Mouse (Mus musculus): ENCODE results near the gene Ccr9. TPM values are rescaled to one million over a fixed set of nuclear protein-coding genes. Genes with fewer than 3 reads are reported as not detected.
A peak's percentile ranks its signal among the peaks of the same experiment; 100 is the strongest.
"Not testable (repeated sequence)": the region's sequence is repeated elsewhere in the genome, so short reads cannot be mapped to it uniquely, and the experiment has no call there.

The Ccr9 gene
- polyA plus RNA-seq, 1 experiment from 2014 or later = 8.4 TPM

- Histone ChIP-seq H3K36me3 (ENCODE audit: control insufficient read depth, insufficient read depth) (no peaks in the 10 kb centered on the region), H3K9me3 (replicated peaks; ENCODE audit: control insufficient read depth, low read length) (no peaks in the 10 kb centered on the region), H3K4me1 (ENCODE audit: control insufficient read depth, insufficient read depth, low read length) (no peaks in the 10 kb centered on the region), H3K27me3 (ENCODE audit: control insufficient read depth, insufficient read depth, low read length) (no peaks in the 10 kb centered on the region), H3K27ac (ENCODE audit: low read length) (no peak overlapping the region; the same call in 1 of the 2 replicates), H3K4me3 (ENCODE audit: low read length) (no peak overlapping the region), H3K4me2 (ENCODE audit: low read depth, low read length) (no peak overlapping the region), H3K9ac (ENCODE audit: low read length) (no peak overlapping the region)
- WGBS = 64% methylated on average over 3 of the region's 3 CpGs
- ATAC-seq (replicated peaks; ENCODE audit: extremely low read depth, insufficient read depth, low FRiP score) = no peak
These were observed 85.5 kb downstream of the Ccr9 start for GRCm38 (mm10) chr9:123763771-123764170.

DNA sequence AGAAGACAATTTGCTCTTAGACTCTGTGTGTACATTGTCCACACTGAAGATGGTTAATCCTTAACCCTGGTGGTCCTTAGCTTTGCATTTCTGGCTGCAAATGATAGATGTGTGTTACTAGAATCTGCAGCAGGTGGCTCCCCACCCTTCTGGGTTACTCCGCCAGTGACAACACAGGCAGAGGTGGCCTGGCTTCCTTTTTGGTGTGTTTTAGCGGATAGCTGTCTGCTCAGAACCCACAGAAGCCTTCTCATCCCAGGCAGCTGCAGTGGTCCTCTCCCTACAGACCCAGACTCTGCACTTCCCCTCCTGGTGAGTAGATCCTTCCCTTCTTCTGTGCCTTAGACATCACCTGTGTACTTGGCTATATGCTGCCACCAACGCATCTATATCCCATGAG is 88.8 kb downstream of the Ccr9 start:
- H3K27me3 ChIP-seq (ENCODE audit: control insufficient read depth, insufficient read depth, low read length) = no peaks in the 10 kb centered on the region
- H3K4me2 ChIP-seq (ENCODE audit: low read depth, low read length) = no peak overlapping the region
- no peaks in the 10 kb centered on the region for H3K4me1 ChIP-seq (ENCODE audit: control insufficient read depth, insufficient read depth, low read length)
- 74% methylated on average over 3 of the region's 3 CpGs for WGBS
- no peak overlapping the region for H3K27ac ChIP-seq (ENCODE audit: low read length)
- no peak overlapping the region for H3K4me3 ChIP-seq (ENCODE audit: low read length)
- ATAC-seq (replicated peaks; ENCODE audit: extremely low read depth, insufficient read depth, low FRiP score) = 0 out of 2 replicates have a peak, but pooled peaks have one; percentile 63
- H3K9ac ChIP-seq (ENCODE audit: low read length) = no peak overlapping the region
- no peaks in the 10 kb centered on the region for H3K9me3 ChIP-seq (replicated peaks; ENCODE audit: control insufficient read depth, low read length)
- no peaks in the 10 kb centered on the region for H3K36me3 ChIP-seq (ENCODE audit: control insufficient read depth, insufficient read depth)

GRCm38 (mm10) chr9:123768443-123768842 is 90.2 kb downstream of the Ccr9 start:
- 70% methylated on average over 1 of the region's 1 CpGs for WGBS
- Histone ChIP-seq H3K4me1 (ENCODE audit: control insufficient read depth, insufficient read depth, low read length) (no peaks in the 10 kb centered on the region), H3K4me3 (ENCODE audit: low read length) (no peak overlapping the region), H3K36me3 (ENCODE audit: control insufficient read depth, insufficient read depth) (no peaks in the 10 kb centered on the region), H3K27me3 (ENCODE audit: control insufficient read depth, insufficient read depth, low read length) (no peaks in the 10 kb centered on the region), H3K9ac (ENCODE audit: low read length) (no peak overlapping the region), H3K27ac (ENCODE audit: low read length) (no peak overlapping the region), H3K9me3 (replicated peaks; ENCODE audit: control insufficient read depth, low read length) (no peaks in the 10 kb centered on the region), H3K4me2 (ENCODE audit: low read depth, low read length) (no peak overlapping the region)
- ATAC-seq (replicated peaks; ENCODE audit: extremely low read depth, insufficient read depth, low FRiP score) = no peak

DNA sequence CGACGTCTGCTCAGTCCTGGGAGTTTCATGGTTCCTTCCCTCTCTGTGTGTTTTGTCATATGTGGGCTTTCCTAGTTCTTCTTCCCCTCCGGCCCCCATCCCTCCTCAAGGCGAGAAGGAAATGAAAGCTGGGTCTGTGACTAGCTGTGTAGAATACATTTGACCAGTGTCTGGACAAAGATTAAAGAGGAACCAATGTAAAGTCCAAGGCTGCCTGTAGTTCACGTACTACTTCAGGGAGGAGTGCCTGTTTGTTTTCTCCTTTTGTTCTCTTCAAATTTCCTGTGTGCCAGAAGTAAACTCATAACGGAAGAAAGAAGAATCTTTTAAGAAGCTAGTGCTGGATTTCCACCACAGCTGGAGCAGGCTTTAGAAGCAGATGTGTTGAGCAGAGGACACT is 91.3 kb downstream of the Ccr9 start:
- 44% methylated on average over 6 of the region's 6 CpGs for whole genome bisulfite sequencing
- H3K27me3 ChIP-seq (ENCODE audit: control insufficient read depth, insufficient read depth, low read length) = no peaks in the 10 kb centered on the region
- H3K4me1 ChIP-seq (ENCODE audit: control insufficient read depth, insufficient read depth, low read length) = no peaks in the 10 kb centered on the region
- no peak for ATAC-seq (replicated peaks; ENCODE audit: extremely low read depth, insufficient read depth, low FRiP score)
- no peak overlapping the region for H3K27ac ChIP-seq (ENCODE audit: low read length)
- no peaks in the 10 kb centered on the region for H3K36me3 ChIP-seq (ENCODE audit: control insufficient read depth, insufficient read depth)
- H3K4me2 ChIP-seq (ENCODE audit: low read depth, low read length) = no peak overlapping the region
- no peaks in the 10 kb centered on the region for H3K9me3 ChIP-seq (replicated peaks; ENCODE audit: control insufficient read depth, low read length)
- H3K4me3 ChIP-seq (ENCODE audit: low read length) = no peak overlapping the region
- no peak overlapping the region for H3K9ac ChIP-seq (ENCODE audit: low read length)

GRCm38 (mm10) chr9:123773299-123773698 is 95.1 kb downstream of the Ccr9 start:
- not testable (repeated sequence) for ATAC-seq (replicated peaks; ENCODE audit: extremely low read depth, insufficient read depth, low FRiP score); H3K9me3 ChIP-seq (replicated peaks; ENCODE audit: control insufficient read depth, low read length); H3K9ac ChIP-seq (ENCODE audit: low read length); H3K27me3 ChIP-seq (ENCODE audit: control insufficient read depth, insufficient read depth, low read length); H3K4me1 ChIP-seq (ENCODE audit: control insufficient read depth, insufficient read depth, low read length); H3K36me3 ChIP-seq (ENCODE audit: control insufficient read depth, insufficient read depth); H3K27ac ChIP-seq (ENCODE audit: low read length); H3K4me2 ChIP-seq (ENCODE audit: low read depth, low read length); H3K4me3 ChIP-seq (ENCODE audit: low read length)
- WGBS = 25% methylated on average over 2 of the region's 2 CpGs

- H3K4me1 ChIP-seq (ENCODE audit: control insufficient read depth, insufficient read depth, low read length) = peaks cover 8% of the 10 kb centered on the region
- H3K4me2 ChIP-seq (ENCODE audit: low read depth, low read length) = no peak overlapping the region
- H3K27ac ChIP-seq (ENCODE audit: low read length) = peak overlapping the region; percentile 27; the same call in 1 of the 2 replicates
- WGBS = 52% methylated on average over 4 of the region's 4 CpGs
- peak; percentile 55 for ATAC-seq (replicated peaks; ENCODE audit: extremely low read depth, insufficient read depth, low FRiP score)
- no peak overlapping the region for H3K4me3 ChIP-seq (ENCODE audit: low read length)
- peaks cover 2% of the 10 kb centered on the region for H3K9me3 ChIP-seq (replicated peaks; ENCODE audit: control insufficient read depth, low read length)
- no peak overlapping the region for H3K9ac ChIP-seq (ENCODE audit: low read length)
- H3K27me3 ChIP-seq (ENCODE audit: control insufficient read depth, insufficient read depth, low read length) = no peaks in the 10 kb centered on the region
- peaks cover 39% of the 10 kb centered on the region for H3K36me3 ChIP-seq (ENCODE audit: control insufficient read depth, insufficient read depth)
These were observed 110.8 kb downstream of the Ccr9 start for GRCm38 (mm10) chr9:123788855-123789529.

DNA sequence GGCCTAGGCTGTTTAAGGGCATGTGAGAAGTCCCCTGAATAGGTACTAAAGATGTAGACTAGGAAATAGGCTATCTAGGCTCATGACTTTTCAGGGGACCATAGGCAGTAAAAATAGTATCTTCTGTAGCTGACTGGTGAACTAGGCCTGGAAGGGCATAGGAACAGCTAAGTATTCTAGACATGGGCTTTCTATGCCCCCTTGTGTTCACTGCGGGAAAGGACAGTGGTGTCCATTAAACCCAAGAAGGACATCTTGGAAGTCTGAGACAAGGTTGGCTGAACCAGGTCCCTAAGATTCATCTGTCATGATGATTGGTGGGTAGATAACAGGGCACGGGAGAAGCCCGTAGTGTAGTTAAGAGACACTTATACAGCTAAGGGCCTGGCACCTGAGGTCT is 117.9 kb downstream of the Ccr9 start:
- 45% methylated on average over 3 of the region's 3 CpGs for WGBS
- peaks cover 55% of the 10 kb centered on the region for H3K36me3 ChIP-seq (ENCODE audit: control insufficient read depth, insufficient read depth)
- H3K27me3 ChIP-seq (ENCODE audit: control insufficient read depth, insufficient read depth, low read length) = no peaks in the 10 kb centered on the region
- no peak overlapping the region for H3K9ac ChIP-seq (ENCODE audit: low read length)
- no peaks in the 10 kb centered on the region for H3K4me1 ChIP-seq (ENCODE audit: control insufficient read depth, insufficient read depth, low read length)
- no peak overlapping the region for H3K27ac ChIP-seq (ENCODE audit: low read length)
- no peaks in the 10 kb centered on the region for H3K9me3 ChIP-seq (replicated peaks; ENCODE audit: control insufficient read depth, low read length)
- peak; percentile 63 for ATAC-seq (replicated peaks; ENCODE audit: extremely low read depth, insufficient read depth, low FRiP score)
- no peak overlapping the region for H3K4me3 ChIP-seq (ENCODE audit: low read length)
- H3K4me2 ChIP-seq (ENCODE audit: low read depth, low read length) = no peak overlapping the region

GRCm38 (mm10) chr9:123801527-123801926 is 123.3 kb downstream of the Ccr9 start:
- peaks cover 32% of the 10 kb centered on the region for H3K36me3 ChIP-seq (ENCODE audit: control insufficient read depth, insufficient read depth)

DNA sequence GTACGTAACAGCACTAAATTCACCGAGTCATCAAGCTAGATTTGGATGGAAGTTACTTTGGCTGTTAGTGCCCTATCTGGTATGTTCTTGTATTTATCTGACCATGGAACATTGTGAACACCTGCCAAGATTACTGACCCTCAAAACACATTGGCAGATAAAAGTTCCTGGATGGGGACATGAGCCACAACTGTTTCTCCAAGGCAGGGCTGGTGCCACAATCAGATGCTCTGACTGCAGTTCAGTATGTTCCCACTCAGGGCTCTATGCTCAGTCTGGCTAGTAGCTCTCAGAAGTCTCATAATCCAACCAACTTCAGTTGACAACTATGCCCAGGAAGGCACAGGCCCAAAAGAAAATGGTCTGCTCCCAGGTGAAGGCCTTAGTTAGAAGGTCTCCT is 124.2 kb downstream of the Ccr9 start:
- no peak for ATAC-seq (replicated peaks; ENCODE audit: extremely low read depth, insufficient read depth, low FRiP score)
- 87% methylated on average over 2 of the region's 2 CpGs for WGBS
- peaks cover 27% of the 10 kb centered on the region for H3K36me3 ChIP-seq (ENCODE audit: control insufficient read depth, insufficient read depth)

More at GRCm38 (mm10) chr9:123801527-123801926, 123.3 kb downstream of the Ccr9 start:
- Histone ChIP-seq H3K27me3 (ENCODE audit: control insufficient read depth, insufficient read depth, low read length) (no peaks in the 10 kb centered on the region), H3K4me1 (ENCODE audit: control insufficient read depth, insufficient read depth, low read length) (0 out of 2 replicates have a peak, but pooled peaks cover 2% of the 10 kb centered on the region), H3K4me3 (ENCODE audit: low read length) (no peak overlapping the region), H3K9me3 (replicated peaks; ENCODE audit: control insufficient read depth, low read length) (no peaks in the 10 kb centered on the region), H3K4me2 (ENCODE audit: low read depth, low read length) (no peak overlapping the region), H3K9ac (ENCODE audit: low read length) (no peak overlapping the region), H3K27ac (ENCODE audit: low read length) (no peak overlapping the region)
- ATAC-seq (replicated peaks; ENCODE audit: extremely low read depth, insufficient read depth, low FRiP score) = no peak
- 95% methylated on average over 1 of the region's 1 CpGs for WGBS

More for the DNA sequence above, 124.2 kb downstream of the Ccr9 start:
- no peak overlapping the region for H3K4me3 ChIP-seq (ENCODE audit: low read length)
- no peak overlapping the region for H3K27ac ChIP-seq (ENCODE audit: low read length)
- no peak overlapping the region for H3K9ac ChIP-seq (ENCODE audit: low read length)
- no peak overlapping the region for H3K4me2 ChIP-seq (ENCODE audit: low read depth, low read length)
- H3K9me3 ChIP-seq (replicated peaks; ENCODE audit: control insufficient read depth, low read length) = no peaks in the 10 kb centered on the region
- H3K27me3 ChIP-seq (ENCODE audit: control insufficient read depth, insufficient read depth, low read length) = no peaks in the 10 kb centered on the region
- H3K4me1 ChIP-seq (ENCODE audit: control insufficient read depth, insufficient read depth, low read length) = 0 out of 2 replicates have a peak, but pooled peaks cover 2% of the 10 kb centered on the region

Measured in heart, embryonic 16.5 days (tissue).